Mouse (Mus musculus) megakaryocyte, embryonic 14.5 days (primary cell): ENCODE results near the gene Cnksr3.

Source experiments
- FLI1 ChIP-seq: IDR thresholded peaks from 2 replicates; pipeline ENCODE4 v1.6.1; 2012; ENCODE audit warnings: low read length, inconsistent platforms, mixed read lengths
- GATA1 ChIP-seq: IDR thresholded peaks from 3 replicates; pipeline ENCODE4 v1.6.1; 2012; ENCODE audit warnings: mixed read lengths, low read length, inconsistent platforms, borderline replicate concordance

DNA sequence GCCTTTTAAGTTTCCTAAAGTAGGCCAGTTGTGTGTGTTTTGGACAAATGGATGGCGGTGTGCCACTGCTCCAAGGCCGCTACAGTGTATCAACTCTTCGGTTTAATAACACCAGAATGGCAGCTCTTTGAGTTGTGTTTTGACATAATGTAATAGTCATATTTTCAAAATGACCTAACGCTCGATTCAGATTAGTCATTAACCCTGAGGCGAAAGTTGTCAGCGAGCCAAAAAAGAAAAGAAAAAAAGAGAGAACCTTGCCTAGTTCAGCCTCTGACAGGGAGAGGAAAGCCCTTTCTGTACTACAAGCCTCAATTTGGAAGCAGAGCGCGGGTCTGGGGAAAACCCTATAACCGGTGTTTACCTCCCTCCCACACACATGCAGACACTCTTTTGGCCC is 500 bp upstream of the Cnksr3 start:
- TF ChIP-seq GATA1, result no peak
- no peak for TF ChIP-seq FLI1
